Mouse (Mus musculus) heart, adult 11 months (tissue): ENCODE measurements around the gene Vmn1r51.
"Not testable (repeated sequence)": the region's sequence is repeated elsewhere in the genome, so short reads cannot be mapped to it uniquely, and the experiment has no call there.

Experiments
- DNase-seq: peaks from one replicate; pipeline ENCODE4 v3.0.0; 2022

Vmn1r51 gene

GRCm38 (mm10) chr6:90122296-90122695 lies at the start of gene Vmn1r51:
Gene Vmn1r51 (plus strand): TSS chr6:90122596.
- DNase-seq, result not testable (repeated sequence)

GRCm38 (mm10) chr6:90078406-90078805 lies 44.0 kb upstream of the Vmn1r51 start, which contains the start of gene Vmn1r49:
Gene Vmn1r49 (minus strand): TSS chr6:90078506.
- peak; percentile 64 for DNase-seq

- peak; percentile 48 for DNase-seq
Observed at GRCm38 (mm10) chr6:90100566-90100965, 21.8 kb upstream of the Vmn1r51 start.

- peak; percentile 45 for DNase-seq
Observed at GRCm38 (mm10) chr6:90101130-90101529, 21.3 kb upstream of the Vmn1r51 start, which contains the start of gene Vmn1r50. Gene Vmn1r50 (plus strand): TSS chr6:90101430.

- no peak for DNase-seq
Observed at GRCm38 (mm10) chr6:90160139-90160538, 37.7 kb downstream of the Vmn1r51 start.

- no peak for DNase-seq
Observed at GRCm38 (mm10) chr6:90174508-90174907, 52.1 kb downstream of the Vmn1r51 start, which contains the start of gene Vmn1r52. Gene Vmn1r52 (plus strand): TSS chr6:90174808.
